Mouse (Mus musculus): ENCODE measurements around the gene Gga3.

- TF ChIP-seq POLR2A (IDR thresholded peaks at IDR 0.05; ENCODE audit: low read depth, low read length): no peak
- TF ChIP-seq CTCF (IDR thresholded peaks at IDR 0.05; ENCODE audit: extremely low read depth, insufficient read depth, insufficient read length, insufficient replicate concordance): no peak
Measured at GRCm38 (mm10) chr11:115646439-115646838, 42.6 kb upstream of the Gga3 start.
